Mouse (Mus musculus) stomach, postnatal 0 days (tissue): ENCODE results near the gene Cntnap2.

Experiments used
- CTCF ChIP-seq: IDR thresholded peaks from 2 replicates; pipeline ENCODE4 v1.5.1; 2016; ENCODE audit warnings: antibody characterized with exemption, low read depth, mild to moderate bottlenecking, moderate library complexity
- EP300 ChIP-seq: optimal IDR thresholded peaks from 2 replicates; pipeline ENCODE3; 2016; ENCODE audit warnings: antibody characterized with exemption

GRCm38 (mm10) chr6:47089998-47090397 lies 2030.8 kb downstream of the Cntnap2 start:
- TF ChIP-seq CTCF (no peak), EP300 (no peak)
